Mouse (Mus musculus): ENCODE data around the gene Prr15l.

GRCm38 (mm10) chr11:96947849-96948248 lies 19.9 kb downstream of the Prr15l start:
- TF ChIP-seq EP300 (IDR thresholded peaks at IDR 0.05; ENCODE audit: low read depth) (peak; percentile 99), CTCF (IDR thresholded peaks at IDR 0.05; ENCODE audit: low read depth) (no peak)

Data from liver, embryonic 14.5 days (tissue).